Mouse (Mus musculus): ENCODE data around the gene Arhgap45.

DNA sequence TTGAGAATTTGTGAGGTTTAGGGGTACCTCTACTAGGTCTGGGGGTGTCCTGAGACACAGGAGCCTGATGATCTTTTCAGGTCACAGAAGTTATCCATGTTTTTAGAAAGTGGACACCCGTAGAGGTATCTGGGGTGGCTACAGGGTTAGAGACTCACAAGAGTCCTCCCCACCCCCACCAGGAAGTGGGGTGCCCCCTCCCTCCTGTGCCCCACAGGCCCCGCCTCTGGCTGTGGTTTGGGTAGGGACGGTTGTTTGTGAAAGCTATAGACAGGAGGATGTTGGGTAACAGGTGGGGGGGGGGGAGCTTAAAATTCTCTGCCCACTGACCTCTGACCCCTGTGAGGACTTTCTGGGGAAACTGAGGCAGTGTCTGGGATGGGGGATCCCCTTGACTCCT, 908 bp downstream of the Arhgap45 start:
- TF ChIP-seq CTCF (IDR thresholded peaks at IDR 0.05; ENCODE audit: control insufficient read depth, insufficient read depth, insufficient read length) (no peak), CEBPB (IDR thresholded peaks at IDR 0.05; ENCODE audit: low read depth) (no peak), MYOG (IDR thresholded peaks at IDR 0.05; ENCODE audit: control insufficient read depth, extremely low read depth, insufficient read length) (no peak)

Data from C2C12 (cell line).